In the genomic region with DNA sequence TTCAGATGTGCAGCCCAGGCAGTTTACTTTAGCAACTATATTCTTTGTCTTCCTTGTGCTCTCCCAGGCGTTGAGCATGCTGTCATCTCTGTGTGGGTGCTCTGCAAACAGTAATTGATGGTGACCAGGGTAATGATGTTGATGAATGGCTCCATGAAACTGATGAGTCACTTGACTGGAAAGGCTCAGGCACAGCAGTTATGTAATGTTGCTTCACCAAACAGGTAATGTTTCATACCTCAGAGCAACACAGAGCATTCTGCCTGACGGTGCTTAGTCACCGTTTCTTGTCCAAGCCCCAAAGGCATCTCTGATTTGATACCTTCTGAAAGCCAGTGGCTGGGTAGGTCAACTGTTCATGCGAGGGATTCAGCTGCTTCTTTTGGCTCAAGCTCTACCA, we compare ENCODE assay signal across 27 mouse cellular contexts. TPM values are rescaled to one million over a fixed set of nuclear protein-coding genes. Genes with fewer than 3 reads are reported as not detected.
DNase-seq lines count a peak whose midpoint lies in the region; ATAC-seq and TF ChIP-seq lines count a peak whose summit lies in the region.
"Had no signal": no experiment of that assay in that cellular context is flagged by ENCODE, and none has a peak within 500 bp of the region (broad histone marks: within the 10 kb centered on the region; RNA-seq: fewer than 3 reads in every experiment).

No protein-coding gene starts in this region.

- no peak overlapping the region for H3K4me2 ChIP-seq in kidney, embryonic 15.5 days
- H3K4me2 ChIP-seq in midbrain, embryonic 13.5 days (replicated peaks), result no peak overlapping the region
- H3K4me2 ChIP-seq: embryonic facial prominence, embryonic 13.5 days; forebrain, embryonic 15.5 days; heart, embryonic 11.5 days; hindbrain, embryonic 15.5 days; intestine, embryonic 15.5 days; limb, embryonic 12.5 days; lung, embryonic 15.5 days; neural tube, embryonic 12.5 days had no signal

- no peaks in the 10 kb centered on the region for H3K4me1 ChIP-seq in kidney, embryonic 15.5 days
- no peaks in the 10 kb centered on the region for H3K4me1 ChIP-seq in midbrain, embryonic 13.5 days (replicated peaks)
- H3K4me1 ChIP-seq: embryonic facial prominence, embryonic 13.5 days; forebrain, embryonic 15.5 days; hindbrain, embryonic 15.5 days; intestine, embryonic 15.5 days; limb, embryonic 12.5 days; lung, embryonic 15.5 days; megakaryocyte, embryonic 14.5 days; neural tube, embryonic 12.5 days had no signal

- H3K9me3 ChIP-seq in kidney, embryonic 15.5 days (replicated peaks), result no peaks in the 10 kb centered on the region
- H3K9me3 ChIP-seq in midbrain, embryonic 13.5 days, result no peaks in the 10 kb centered on the region
- H3K9me3 ChIP-seq: embryonic facial prominence, embryonic 13.5 days; forebrain, embryonic 15.5 days; hindbrain, embryonic 15.5 days; intestine, embryonic 15.5 days; limb, embryonic 12.5 days; lung, embryonic 15.5 days; megakaryocyte, embryonic 14.5 days; neural tube, embryonic 12.5 days had no signal

- no peak overlapping the region for H3K4me3 ChIP-seq in kidney, embryonic 15.5 days (replicated peaks)
- H3K4me3 ChIP-seq in C2C12 (ENCODE audit: insufficient read depth, poor library complexity, severe bottlenecking), result no peak overlapping the region
- no peak overlapping the region for H3K4me3 ChIP-seq in midbrain, embryonic 13.5 days (replicated peaks)
- H3K4me3 ChIP-seq: embryonic facial prominence, embryonic 13.5 days; forebrain, embryonic 15.5 days; hindbrain, embryonic 15.5 days; intestine, embryonic 15.5 days; limb, embryonic 12.5 days; lung, embryonic 15.5 days; megakaryocyte, embryonic 14.5 days; neural tube, embryonic 12.5 days had no signal

- no peak overlapping the region for H3K9ac ChIP-seq in kidney, embryonic 15.5 days
- no peak overlapping the region for H3K9ac ChIP-seq in midbrain, embryonic 13.5 days (replicated peaks)
- H3K9ac ChIP-seq: embryonic facial prominence, embryonic 13.5 days; forebrain, embryonic 15.5 days; hindbrain, embryonic 15.5 days; intestine, embryonic 15.5 days; limb, embryonic 12.5 days; liver, embryonic 14.5 days; lung, embryonic 15.5 days; neural tube, embryonic 12.5 days had no signal

- TF ChIP-seq CTCF in C2C12 (IDR thresholded peaks at IDR 0.05; ENCODE audit: control insufficient read depth, insufficient read depth, insufficient read length), result no peak

- H3K79me2 ChIP-seq in C2C12 (ENCODE audit: control insufficient read depth, insufficient read depth), result no peaks in the 10 kb centered on the region

- no peaks in the 10 kb centered on the region for H3K27me3 ChIP-seq in kidney, embryonic 15.5 days
- no peaks in the 10 kb centered on the region for H3K27me3 ChIP-seq in C2C12 (ENCODE audit: control insufficient read depth, insufficient read depth, insufficient read length)
- no peaks in the 10 kb centered on the region for H3K27me3 ChIP-seq in midbrain, embryonic 13.5 days
- H3K27me3 ChIP-seq: embryonic facial prominence, embryonic 13.5 days; forebrain, embryonic 15.5 days; hindbrain, embryonic 15.5 days; intestine, embryonic 15.5 days; limb, embryonic 12.5 days; lung, embryonic 15.5 days; megakaryocyte, embryonic 14.5 days; neural tube, embryonic 12.5 days had no signal

- no peaks in the 10 kb centered on the region for H3K79me3 ChIP-seq in C2C12 (ENCODE audit: low read depth)

- WGBS in kidney, embryonic 15.5 days, result 40% methylated on average over 4 of the region's 4 CpGs
- 79% methylated on average over 4 of the region's 4 CpGs for WGBS in midbrain, embryonic 13.5 days

- no peak overlapping the region for H3K27ac ChIP-seq in kidney, embryonic 15.5 days
- no peak overlapping the region for H3K27ac ChIP-seq in midbrain, embryonic 13.5 days
- H3K27ac ChIP-seq: embryonic facial prominence, embryonic 13.5 days; forebrain, embryonic 15.5 days; hindbrain, embryonic 15.5 days; intestine, embryonic 15.5 days; limb, embryonic 12.5 days; liver, embryonic 14.5 days; lung, embryonic 15.5 days; neural tube, embryonic 12.5 days had no signal

- ATAC-seq in kidney, embryonic 15.5 days (replicated peaks; ENCODE audit: low FRiP score), result 0 out of 2 replicates have a peak, but pooled peaks have one; percentile 25
- no peak for ATAC-seq in midbrain, embryonic 13.5 days
- ATAC-seq: forebrain, embryonic 15.5 days; intestine, embryonic 15.5 days had no signal

- DNase-seq in kidney, adult 18-20 months, result no peak
- DNase-seq in 3T3-L1 (ENCODE audit: low read depth, low spot score), result peak; percentile 84
- peak; percentile 96 for DNase-seq in gonadal fat pad, adult 2 months (ENCODE audit: low read depth)
- no peak for DNase-seq in thymus, postnatal 10 days (ENCODE audit: low spot score in 2 of 2)
- DNase-seq: adrenal gland, adult 8-10 months; cerebellum, adult 18-20 months; cerebellum, postnatal 14 days; gastrocnemius, postnatal 10 days; heart, adult 11 months; kidney, postnatal 36 days; lung, postnatal 36 days; midbrain, embryonic 14.5 days; right cerebral cortex, postnatal 25 days; thymus, postnatal 4 days had no signal

- H3K36me3 ChIP-seq in kidney, embryonic 15.5 days, result no peaks in the 10 kb centered on the region
- H3K36me3 ChIP-seq in C2C12 (ENCODE audit: control insufficient read depth, insufficient read depth), result no peaks in the 10 kb centered on the region
- H3K36me3 ChIP-seq in midbrain, embryonic 13.5 days, result no peaks in the 10 kb centered on the region
- H3K36me3 ChIP-seq: embryonic facial prominence, embryonic 13.5 days; forebrain, embryonic 15.5 days; hindbrain, embryonic 15.5 days; intestine, embryonic 15.5 days; limb, embryonic 12.5 days; lung, embryonic 15.5 days; neural tube, embryonic 12.5 days had no signal

- H3ac ChIP-seq in C2C12 (ENCODE audit: control insufficient read depth, insufficient read length, low read depth), result no peak overlapping the region

TF ChIP-seq in C2C12, 6 proteins besides CTCF, POLR2A, EP300 and RAD21:
- TF ChIP-seq CEBPB (IDR thresholded peaks at IDR 0.05; ENCODE audit: low read depth) (peak; percentile 44), MYOD1 (IDR thresholded peaks at IDR 0.05; ENCODE audit: control insufficient read depth, insufficient read length, low read depth) (no peak), USF1 (IDR thresholded peaks at IDR 0.05; ENCODE audit: low read depth) (no peak)

RNA-seq across cellular contexts. Expression of gene Ctsl, which starts 17.7 kb away (rescaled TPM):
- polyA plus RNA-seq in kidney, embryonic 15.5 days (2015; fragmentation: Nextera tagmentation; extraction: Ambion mirVana), result 306 and 318 TPM in 2 replicates
- polyA plus RNA-seq in C2C12 (2012; fragmentation: generic; extraction: Trizol), result 462 TPM
- 303 and 374 TPM in 2 replicates for polyA plus RNA-seq in gonadal fat pad, adult 2 months (2012; rRNA removed)
- 104 TPM in 2 replicates for polyA plus RNA-seq in midbrain, embryonic 13.5 days (2015; fragmentation: Nextera tagmentation; extraction: Ambion mirVana)

RNA-seq across cellular contexts. Expression of gene Cdk20, which starts 43.7 kb away (rescaled TPM):
- polyA plus RNA-seq in kidney, embryonic 15.5 days (2015; fragmentation: Nextera tagmentation; extraction: Ambion mirVana), result 10.4 and 12.8 TPM in 2 replicates
- polyA plus RNA-seq in C2C12 (2012; fragmentation: generic; extraction: Trizol), result 6.7 TPM
- 12.0 and 14.4 TPM in 2 replicates for polyA plus RNA-seq in gonadal fat pad, adult 2 months (2012; rRNA removed)
- 16.6 and 19.4 TPM in 2 replicates for polyA plus RNA-seq in midbrain, embryonic 13.5 days (2015; fragmentation: Nextera tagmentation; extraction: Ambion mirVana)

Comparison
In these comparisons a context has a peak if more than half of its experiments do, and no peak if none do; other contexts are left out.
1. DNase-seq: peak in 3T3-L1 (single experiment) and gonadal fat pad, adult 2 months (single experiment); none in kidney, adult 18-20 months (single experiment) and thymus, postnatal 10 days (0 of 2).